Mouse (Mus musculus) retina, postnatal 7 days (tissue): ENCODE measurements around the gene Arid1b.

Experiments
- DNase-seq: peaks from one replicate; pipeline ENCODE4 v3.0.0-alpha.2; 2012; ENCODE audit warnings: low read depth, low spot score

Arid1b gene

GRCm38 (mm10) chr17:5210101-5210727 lies 216.1 kb downstream of the Arid1b start:
- DNase-seq = no peak

GRCm38 (mm10) chr17:5210891-5211290 lies 216.8 kb downstream of the Arid1b start:
- DNase-seq = no peak

GRCm38 (mm10) chr17:5212166-5212565 lies 218.0 kb downstream of the Arid1b start:
- DNase-seq = no peak

GRCm38 (mm10) chr17:5213441-5213840 lies 219.3 kb downstream of the Arid1b start:
- no peak for DNase-seq

- no peak for DNase-seq
Observed at GRCm38 (mm10) chr17:5215352-5215751, 221.2 kb downstream of the Arid1b start.

- DNase-seq = no peak
Observed at GRCm38 (mm10) chr17:5216965-5217546, 222.9 kb downstream of the Arid1b start.

- DNase-seq = no peak
Observed at GRCm38 (mm10) chr17:5217852-5218845, 224.0 kb downstream of the Arid1b start.

- DNase-seq = no peak
Observed at GRCm38 (mm10) chr17:5218955-5219557, 224.9 kb downstream of the Arid1b start.

GRCm38 (mm10) chr17:5221041-5221440 lies 226.9 kb downstream of the Arid1b start:
- DNase-seq = no peak

- no peak for DNase-seq
Observed at GRCm38 (mm10) chr17:5221558-5221957, 227.4 kb downstream of the Arid1b start.

- DNase-seq = no peak
Observed at GRCm38 (mm10) chr17:5222827-5223226, 228.7 kb downstream of the Arid1b start.

- DNase-seq = no peak
Observed at GRCm38 (mm10) chr17:5224932-5225331, 230.8 kb downstream of the Arid1b start.

GRCm38 (mm10) chr17:5227136-5227535 lies 233.0 kb downstream of the Arid1b start:
- DNase-seq = no peak

- DNase-seq = no peak
Observed at GRCm38 (mm10) chr17:5227950-5228615, 234.0 kb downstream of the Arid1b start.

- DNase-seq = no peak
Observed at GRCm38 (mm10) chr17:5228616-5229250, 234.6 kb downstream of the Arid1b start.

- no peak for DNase-seq
Observed at GRCm38 (mm10) chr17:5230063-5230462, 235.9 kb downstream of the Arid1b start.

- DNase-seq = no peak
Observed at GRCm38 (mm10) chr17:5232180-5232579, 238.0 kb downstream of the Arid1b start.

GRCm38 (mm10) chr17:5233991-5234390 lies 239.9 kb downstream of the Arid1b start:
- no peak for DNase-seq

- DNase-seq = no peak
Observed at GRCm38 (mm10) chr17:5235057-5235456, 240.9 kb downstream of the Arid1b start.

GRCm38 (mm10) chr17:5237765-5238164 lies 243.6 kb downstream of the Arid1b start:
- DNase-seq = no peak
